Mouse (Mus musculus) heart, adult 2 months (tissue): ENCODE measurements around the gene Fndc10.

Experiments used
- CTCF ChIP-seq: fragments of 200-600 bp; IDR thresholded peaks from 2 replicates; pipeline ENCODE4 v1.8.1; 2022; ENCODE audit warnings: antibody characterized with exemption, mild to moderate bottlenecking, moderate library complexity
- EP300 ChIP-seq: fragments of 200-500 bp; IDR thresholded peaks from 2 replicates; pipeline ENCODE4 v1.6.1; 2011; ENCODE audit warnings: low read depth, low read length, control low read depth; ENCODE audit not compliant: insufficient read depth
- POLR2A ChIP-seq: fragments of 200-500 bp; IDR thresholded peaks from 2 replicates; pipeline ENCODE4 v1.6.1; 2011; ENCODE audit warnings: mild to moderate bottlenecking, low read depth, low read length, control low read depth; ENCODE audit not compliant: insufficient read depth

DNA sequence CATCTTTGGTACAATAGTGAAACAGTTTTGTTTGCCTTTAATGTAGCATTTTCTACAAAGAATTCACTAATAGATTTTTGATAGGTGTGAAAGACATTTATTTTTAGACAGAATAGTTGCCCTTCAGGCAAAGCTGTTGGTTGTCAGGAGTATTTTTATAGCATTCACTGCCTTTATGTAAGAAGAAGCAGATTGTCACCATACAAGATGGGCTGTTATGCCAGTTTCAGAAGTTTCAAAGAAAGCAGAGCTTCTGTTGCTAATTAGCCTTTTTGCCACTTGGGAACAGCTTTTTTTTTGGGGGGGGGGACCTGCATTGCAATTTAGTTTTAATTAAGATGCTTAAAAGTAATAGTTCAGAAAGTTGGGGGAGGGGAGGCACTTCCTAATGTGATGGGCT lies 14.8 kb downstream of the Fndc10 start:
- TF ChIP-seq CTCF = no peak
- no peak for TF ChIP-seq POLR2A
- TF ChIP-seq EP300 = no peak
